Mouse (Mus musculus) forebrain, embryonic 12.5 days (tissue): Measurements from ENCODE around the gene Mup6. TPM values are rescaled to one million over a fixed set of nuclear protein-coding genes. Genes with fewer than 3 reads are reported as not detected.
"Not testable (repeated sequence)": the region's sequence is repeated elsewhere in the genome, so short reads cannot be mapped to it uniquely, and the experiment has no call there.

Experiments
- ATAC-seq: fragments of 200-750 bp; cut with Nextera tagmentation; 2 replicates; pipeline ENCODE4 v1.8.0; 2017; ENCODE audit warnings: moderate TSS enrichment; ENCODE audit not compliant: low FRiP score
- H3K27ac ChIP-seq: fragments of 300-500 bp; sonication (generic); 2 replicates; pipeline ENCODE4 v1.5.1; 2016; ENCODE audit warnings: mild to moderate bottlenecking
- H3K27me3 ChIP-seq: fragments of 300-500 bp; sonication (generic); 2 replicates; pipeline ENCODE4 v1.6.1; 2016; ENCODE audit warnings: mild to moderate bottlenecking
- H3K36me3 ChIP-seq: fragments of 300-500 bp; sonication (generic); replicated peaks from 2 replicates; pipeline ENCODE4 v1.6.1; 2016; ENCODE audit warnings: mild to moderate bottlenecking
- H3K4me1 ChIP-seq: fragments of 300-500 bp; sonication (generic); 2 replicates; pipeline ENCODE4 v1.6.1; 2016
- H3K4me2 ChIP-seq: fragments of 300-500 bp; sonication (generic); 2 replicates; pipeline ENCODE4 v1.6.1; 2016; ENCODE audit warnings: mild to moderate bottlenecking, moderate library complexity
- H3K4me3 ChIP-seq: fragments of 300-500 bp; sonication (generic); replicated peaks from 2 replicates; pipeline ENCODE4 v1.5.1; 2016; ENCODE audit warnings: mild to moderate bottlenecking
- H3K9ac ChIP-seq: fragments of 300-500 bp; sonication (generic); 2 replicates; pipeline ENCODE4 v1.6.1; 2016; ENCODE audit warnings: mild to moderate bottlenecking
- H3K9me3 ChIP-seq: fragments of 300-500 bp; sonication (generic); 2 replicates; pipeline ENCODE4 v1.6.1; 2016
- WGBS: fragments of 180-500 bp; shearing (Covaris S2); methylation state at CpG from one replicate; pipeline ENCODE4 v1.1.7; 2016; 5-methylcytosine and 5-hydroxymethylcytosine counted together
- polyA plus RNA-seq: library from polyadenylated mRNA; unstranded; fragments of >200 nt; fragmentation: Nextera tagmentation; extraction: Ambion mirVana; gene quantifications from 2 replicates; pipeline ENCODE4 v1.2.1, GENCODE M21; 2016

The Mup6 gene
- polyA plus RNA-seq, 1 experiment from 2014 or later: not detected

DNA sequence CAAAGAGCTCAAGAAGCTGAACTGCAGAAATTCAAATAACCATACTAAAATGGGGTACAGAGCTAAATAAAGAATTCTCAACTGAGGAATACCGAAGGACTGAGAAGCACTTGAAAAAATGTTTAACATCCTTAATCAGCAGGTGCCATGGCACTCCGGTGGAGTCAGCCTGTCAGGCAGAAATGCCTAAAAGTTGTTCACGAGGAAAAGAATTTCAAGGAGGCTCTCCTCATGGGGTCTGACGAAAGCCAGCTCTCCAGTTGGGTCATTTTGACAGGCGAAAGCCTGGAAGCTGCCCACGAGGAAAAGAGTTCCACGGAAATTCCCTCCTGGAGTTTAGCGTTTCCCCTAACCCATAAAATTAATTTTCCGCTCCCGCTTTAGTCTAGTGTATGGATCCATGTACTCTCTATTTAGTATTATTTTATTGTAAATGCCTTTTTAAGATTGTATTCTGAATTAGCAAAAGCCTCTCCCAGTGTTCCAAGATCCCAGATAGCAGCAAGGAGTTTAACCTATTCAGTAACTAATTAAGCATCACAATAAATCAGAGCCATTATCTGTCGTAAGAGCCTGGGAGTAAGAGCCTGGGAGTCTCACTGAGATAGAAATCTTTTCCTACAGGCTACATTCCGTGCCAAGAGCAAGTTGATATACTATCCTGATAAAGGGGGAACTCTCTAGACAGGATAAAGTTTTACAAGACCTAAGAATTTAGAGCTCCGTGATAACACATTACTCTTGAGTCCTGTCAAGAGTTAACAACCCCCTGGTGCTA lies 65.4 kb downstream of the Mup6 start:
- not testable (repeated sequence) for H3K27me3 ChIP-seq, H3K27ac ChIP-seq, H3K9me3 ChIP-seq, H3K4me1 ChIP-seq, H3K36me3 ChIP-seq, H3K9ac ChIP-seq, H3K4me2 ChIP-seq, ATAC-seq, H3K4me3 ChIP-seq
- 76% methylated on average over 13 of the region's 13 CpGs for WGBS

Other genes starting within 250 kb of the Mup6 start
- gene Inip, start 162.7 kb upstream of the Mup6 start, polyA plus RNA-seq: 100 and 111 TPM in 2 replicates
- gene Snx30, start 158.5 kb upstream of the Mup6 start, polyA plus RNA-seq: 12.1 and 13.4 TPM in 2 replicates
- 0.06 TPM in 1 of 2 replicates, not detected in the other for gene Slc46a2, start 49.2 kb upstream of the Mup6 start, polyA plus RNA-seq
- gene Mup4, start 3.6 kb upstream of the Mup6 start, polyA plus RNA-seq: not detected in 2 replicates
- gene Mup7, start 106.2 kb downstream of the Mup6 start, polyA plus RNA-seq: not detected in 2 replicates
- not detected in 2 replicates for gene Mup2, start 190.0 kb downstream of the Mup6 start, polyA plus RNA-seq